9 mouse cellular contexts compared by ENCODE assay signal in the genomic region with DNA sequence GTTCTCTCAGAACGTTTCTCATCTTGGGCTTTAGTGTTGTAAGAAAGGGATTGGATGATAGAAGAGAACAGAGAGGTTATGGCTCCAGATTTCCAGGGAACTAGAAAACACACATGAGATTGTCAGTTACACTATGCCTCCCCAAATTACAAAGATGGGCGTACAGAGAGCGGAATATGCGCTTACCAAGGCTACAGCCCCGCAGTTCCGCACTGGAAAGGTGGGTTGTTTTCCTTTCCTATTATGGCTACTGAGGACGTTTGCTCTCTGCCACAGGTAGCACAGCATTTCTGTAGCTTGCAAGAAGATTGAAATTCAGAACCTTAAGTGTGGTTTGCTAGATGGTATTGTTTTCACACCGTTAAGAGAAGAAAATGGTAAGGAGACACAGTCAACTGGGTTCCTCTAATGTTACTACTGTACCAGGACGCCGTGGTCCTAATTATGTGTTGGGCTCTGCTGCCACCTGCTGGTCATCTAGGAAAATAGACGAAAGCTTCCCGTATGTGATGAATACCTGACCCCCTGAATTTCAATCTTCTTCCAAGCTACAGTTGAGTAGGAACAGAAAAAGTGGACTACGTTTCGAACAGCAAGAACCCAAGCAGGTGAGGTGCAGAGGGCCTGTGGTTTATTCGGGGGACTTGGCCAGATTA. TPM values are rescaled to one million over a fixed set of nuclear protein-coding genes. Genes with fewer than 3 reads are reported as not detected.
DNase-seq lines count a peak whose midpoint lies in the region; ATAC-seq and TF ChIP-seq lines count a peak whose summit lies in the region.
"Had no signal": no experiment of that assay in that cellular context is flagged by ENCODE, and none has a peak within 500 bp of the region (broad histone marks: within the 10 kb centered on the region; RNA-seq: fewer than 3 reads in every experiment).

No protein-coding gene starts in this region.

- H3K9ac ChIP-seq in liver, embryonic 13.5 days, result no peak overlapping the region
- H3K9ac ChIP-seq in neural tube, embryonic 15.5 days (replicated peaks), result no peak overlapping the region
- H3K9ac ChIP-seq: heart, embryonic 13.5 days had no signal

- no peak overlapping the region for H3ac ChIP-seq in C2C12 (ENCODE audit: control insufficient read depth, insufficient read length, low read depth)

- peak; percentile 84 for DNase-seq in adipocyte (ENCODE audit: low spot score)
- peak; percentile 19 to 35 for DNase-seq in gastrocnemius, postnatal 4 days (ENCODE audit: low spot score in 2 of 2)
- DNase-seq in kidney, adult 9 months, result peak; percentile 55
- peak; percentile 2 for DNase-seq in liver, embryonic 13.5 days
- DNase-seq in thymus, postnatal 4 days, result peak; percentile 74

- H3K36me3 ChIP-seq in C2C12 (ENCODE audit: control insufficient read depth, insufficient read depth), result no peaks in the 10 kb centered on the region
- no peaks in the 10 kb centered on the region for H3K36me3 ChIP-seq in liver, embryonic 13.5 days
- H3K36me3 ChIP-seq in neural tube, embryonic 15.5 days, result no peaks in the 10 kb centered on the region
- H3K36me3 ChIP-seq: heart, embryonic 13.5 days had no signal

- ATAC-seq in common myeloid progenitor, adult 5-6 weeks (replicated peaks; ENCODE audit: low read depth, poor library complexity, severe bottlenecking), result peak; percentile 91
- ATAC-seq in liver, embryonic 13.5 days (ENCODE audit: low read depth), result no peak
- ATAC-seq in neural tube, embryonic 15.5 days (ENCODE audit: low FRiP score), result peak; percentile 85

- H3K9me3 ChIP-seq in liver, embryonic 13.5 days (replicated peaks), result no peaks in the 10 kb centered on the region
- no peaks in the 10 kb centered on the region for H3K9me3 ChIP-seq in neural tube, embryonic 15.5 days (replicated peaks)
- H3K9me3 ChIP-seq: heart, embryonic 13.5 days had no signal

- WGBS in liver, embryonic 13.5 days (ENCODE audit: insufficient replicate concordance), result 31% methylated on average over 15 of the region's 15 CpGs
- WGBS in neural tube, embryonic 15.5 days, result 41% methylated on average over 15 of the region's 15 CpGs

- H3K79me2 ChIP-seq in C2C12 (ENCODE audit: control insufficient read depth, insufficient read depth), result no peaks in the 10 kb centered on the region

- H3K4me3 ChIP-seq in C2C12 (ENCODE audit: insufficient read depth, poor library complexity, severe bottlenecking), result no peak overlapping the region
- H3K4me3 ChIP-seq in liver, embryonic 13.5 days (replicated peaks), result no peak overlapping the region
- H3K4me3 ChIP-seq in neural tube, embryonic 15.5 days (replicated peaks), result no peak overlapping the region
- H3K4me3 ChIP-seq: heart, embryonic 13.5 days had no signal

- peak; percentile 26 for TF ChIP-seq CTCF in C2C12 (IDR thresholded peaks at IDR 0.05; ENCODE audit: control insufficient read depth, insufficient read depth, insufficient read length)

- no peaks in the 10 kb centered on the region for H3K4me1 ChIP-seq in liver, embryonic 13.5 days (replicated peaks)
- H3K4me1 ChIP-seq in neural tube, embryonic 15.5 days, result no peaks in the 10 kb centered on the region
- H3K4me1 ChIP-seq: heart, embryonic 13.5 days had no signal

- H3K79me3 ChIP-seq in C2C12 (ENCODE audit: low read depth), result no peaks in the 10 kb centered on the region

- no peak overlapping the region for H3K27ac ChIP-seq in liver, embryonic 13.5 days
- no peak overlapping the region for H3K27ac ChIP-seq in neural tube, embryonic 15.5 days (replicated peaks)
- H3K27ac ChIP-seq: heart, embryonic 13.5 days had no signal

- H3K27me3 ChIP-seq in C2C12 (ENCODE audit: control insufficient read depth, insufficient read depth, insufficient read length), result no peaks in the 10 kb centered on the region
- no peaks in the 10 kb centered on the region for H3K27me3 ChIP-seq in liver, embryonic 13.5 days
- no peaks in the 10 kb centered on the region for H3K27me3 ChIP-seq in neural tube, embryonic 15.5 days (replicated peaks)
- H3K27me3 ChIP-seq: heart, embryonic 13.5 days had no signal

- no peak overlapping the region for H3K4me2 ChIP-seq in liver, embryonic 13.5 days
- peak overlapping the region; percentile 17; the same call in 1 of the 2 replicates for H3K4me2 ChIP-seq in neural tube, embryonic 15.5 days
- H3K4me2 ChIP-seq: heart, embryonic 13.5 days had no signal

TF ChIP-seq in C2C12, 6 proteins besides CTCF, POLR2A, EP300 and RAD21:
- TF ChIP-seq MYOD1 (IDR thresholded peaks at IDR 0.05; ENCODE audit: control insufficient read depth, insufficient read length, low read depth), result no peak

RNA-seq across cellular contexts. Expression of a gene that starts 12.0 kb away (rescaled TPM):
- not detected for polyA plus RNA-seq in C2C12 (2012; fragmentation: generic; extraction: Trizol)
- not detected in 2 replicates for total RNA-seq in common myeloid progenitor, adult 5-6 weeks (2017)
- total RNA-seq in gastrocnemius, postnatal 4 days (2021), result not detected
- not detected in 2 replicates for polyA plus RNA-seq in liver, embryonic 13.5 days (2015; fragmentation: Nextera tagmentation; extraction: Ambion mirVana)
- polyA plus RNA-seq in neural tube, embryonic 15.5 days (2015; fragmentation: Nextera tagmentation; extraction: Ambion mirVana), result not detected in 2 replicates
- polyA plus RNA-seq: heart, embryonic 13.5 days had no signal

RNA-seq across cellular contexts. Expression of a gene that starts 17.5 kb away (rescaled TPM):
- polyA plus RNA-seq in C2C12 (2012; fragmentation: generic; extraction: Trizol), result not detected
- total RNA-seq in common myeloid progenitor, adult 5-6 weeks (2017), result not detected in 2 replicates
- total RNA-seq in gastrocnemius, postnatal 4 days (2021), result not detected
- polyA plus RNA-seq in liver, embryonic 13.5 days (2015; fragmentation: Nextera tagmentation; extraction: Ambion mirVana), result not detected in 2 replicates
- polyA plus RNA-seq in neural tube, embryonic 15.5 days (2015; fragmentation: Nextera tagmentation; extraction: Ambion mirVana), result not detected in 2 replicates
- polyA plus RNA-seq: heart, embryonic 13.5 days had no signal

RNA-seq across cellular contexts. Expression of a gene that starts 58.2 kb away (rescaled TPM):
- polyA plus RNA-seq in C2C12 (2012; fragmentation: generic; extraction: Trizol), result 0.20 TPM
- not detected in 2 replicates for total RNA-seq in common myeloid progenitor, adult 5-6 weeks (2017)
- total RNA-seq in gastrocnemius, postnatal 4 days (2021), result not detected
- polyA plus RNA-seq in liver, embryonic 13.5 days (2015; fragmentation: Nextera tagmentation; extraction: Ambion mirVana), result not detected in 2 replicates
- polyA plus RNA-seq in neural tube, embryonic 15.5 days (2015; fragmentation: Nextera tagmentation; extraction: Ambion mirVana), result not detected in 2 replicates
- polyA plus RNA-seq: heart, embryonic 13.5 days had no signal

Comparison
In these comparisons a context has a peak if more than half of its experiments do, and no peak if none do; other contexts are left out.
1. DNase-seq: peak in every context shown above with its lines; median percentile 84 in adipocyte; 74 in thymus, postnatal 4 days; 55 in kidney, adult 9 months; 27 in gastrocnemius, postnatal 4 days; 2 in liver, embryonic 13.5 days.